Mouse (Mus musculus): ENCODE data around the gene Akap13.

GRCm38 (mm10) chr7:75710920-75711319 lies 255.6 kb downstream of the Akap13 start:
- TF ChIP-seq EP300 (IDR thresholded peaks at IDR 0.05; ENCODE audit: low read depth) (no peak), CTCF (IDR thresholded peaks at IDR 0.05; ENCODE audit: low read depth) (no peak)

Measured in heart, postnatal 0 days (tissue).